Mouse (Mus musculus): Measurements from ENCODE around the gene Racgap1. TPM values are rescaled to one million over a fixed set of nuclear protein-coding genes. Genes with fewer than 3 reads are reported as not detected.

Gene Racgap1
- polyA plus RNA-seq, 1 experiment from 2014 or later: 35.9 TPM

DNA sequence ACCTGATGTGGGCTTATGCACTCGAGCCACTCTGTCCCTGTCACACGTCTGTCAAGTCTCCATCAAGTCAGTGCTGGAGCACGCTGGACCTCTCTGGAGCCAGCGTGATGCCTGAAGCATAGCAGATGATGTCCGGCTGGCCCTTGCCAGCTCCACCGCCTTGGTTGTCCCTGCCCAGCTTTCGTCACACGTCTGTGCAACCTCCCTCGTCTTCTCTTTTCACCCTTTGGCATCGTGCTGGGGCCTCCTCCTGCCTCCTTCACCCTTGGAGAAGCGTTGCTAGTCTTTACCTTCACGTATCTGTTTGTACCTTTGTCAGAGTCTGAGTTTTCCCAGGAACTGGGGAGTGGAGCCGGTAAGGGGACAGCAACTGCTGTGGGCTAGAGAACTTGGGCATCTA lies 37.2 kb downstream of the Racgap1 start:
- ATAC-seq (ENCODE audit: low FRiP score, low TSS enrichment) (no peak), DNase-seq (ENCODE audit: low spot score) (no peak)
- no peak overlapping the region for H3K27ac ChIP-seq (replicated peaks)
- 0 out of 2 replicates have a peak, but pooled peaks cover 2% of the 10 kb centered on the region for H3K4me1 ChIP-seq (replicated peaks; ENCODE audit: control insufficient read depth, insufficient read depth)
- H3K9ac ChIP-seq (ENCODE audit: low read length): no peak overlapping the region
- WGBS: 63% methylated on average over 13 of the region's 13 CpGs
- TF ChIP-seq EP300 (optimal IDR thresholded peaks at IDR 0.05) (no peak), CTCF (IDR thresholded peaks at IDR 0.05; ENCODE audit: low read depth) (no peak)
- H3K4me2 ChIP-seq (replicated peaks; ENCODE audit: low read depth): no peak overlapping the region
- H3K36me3 ChIP-seq (ENCODE audit: control insufficient read depth, insufficient read depth, low read length): no peaks in the 10 kb centered on the region
- H3K9me3 ChIP-seq (ENCODE audit: control insufficient read depth, low read length): no peaks in the 10 kb centered on the region
- H3K27me3 ChIP-seq (ENCODE audit: control insufficient read depth, insufficient read depth, low read length): no peaks in the 10 kb centered on the region
- no peak overlapping the region for H3K4me3 ChIP-seq (ENCODE audit: low read depth, low read length)

DNA sequence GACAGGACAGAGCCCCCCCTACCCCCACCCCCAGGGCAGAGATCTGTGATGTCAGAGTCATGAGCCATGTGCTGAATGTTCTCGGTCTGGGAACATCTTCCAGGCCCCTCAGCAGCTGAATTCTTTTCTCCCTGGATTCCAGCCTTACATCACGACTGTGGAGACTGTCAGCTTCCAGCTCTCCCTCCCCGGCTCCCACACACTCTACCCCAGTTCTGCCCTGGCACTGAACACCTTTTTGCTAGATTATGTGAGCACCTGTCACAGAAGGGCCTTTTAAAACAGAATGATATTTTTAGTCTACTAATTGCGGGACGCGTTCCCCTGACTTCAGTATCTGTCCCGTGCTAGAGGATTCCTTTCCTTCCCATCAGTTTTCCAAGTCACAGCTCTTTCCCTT lies 39.9 kb downstream of the Racgap1 start:
- Histone ChIP-seq H3K27me3 (ENCODE audit: control insufficient read depth, insufficient read depth, low read length) (no peaks in the 10 kb centered on the region), H3K36me3 (ENCODE audit: control insufficient read depth, insufficient read depth, low read length) (no peaks in the 10 kb centered on the region), H3K4me2 (replicated peaks; ENCODE audit: low read depth) (no peak overlapping the region), H3K4me3 (ENCODE audit: low read depth, low read length) (no peak overlapping the region), H3K9ac (ENCODE audit: low read length) (no peak overlapping the region), H3K27ac (replicated peaks) (no peak overlapping the region), H3K4me1 (replicated peaks; ENCODE audit: control insufficient read depth, insufficient read depth) (0 out of 2 replicates have a peak, but pooled peaks cover 2% of the 10 kb centered on the region), H3K9me3 (ENCODE audit: control insufficient read depth, low read length) (no peaks in the 10 kb centered on the region)
- peak; percentile 13 for DNase-seq (ENCODE audit: low spot score)
- WGBS: 52% methylated on average over 6 of the region's 7 CpGs
- ATAC-seq (ENCODE audit: low FRiP score, low TSS enrichment): no peak
- TF ChIP-seq CTCF (IDR thresholded peaks at IDR 0.05; ENCODE audit: low read depth) (no peak), EP300 (optimal IDR thresholded peaks at IDR 0.05) (no peak)

DNA sequence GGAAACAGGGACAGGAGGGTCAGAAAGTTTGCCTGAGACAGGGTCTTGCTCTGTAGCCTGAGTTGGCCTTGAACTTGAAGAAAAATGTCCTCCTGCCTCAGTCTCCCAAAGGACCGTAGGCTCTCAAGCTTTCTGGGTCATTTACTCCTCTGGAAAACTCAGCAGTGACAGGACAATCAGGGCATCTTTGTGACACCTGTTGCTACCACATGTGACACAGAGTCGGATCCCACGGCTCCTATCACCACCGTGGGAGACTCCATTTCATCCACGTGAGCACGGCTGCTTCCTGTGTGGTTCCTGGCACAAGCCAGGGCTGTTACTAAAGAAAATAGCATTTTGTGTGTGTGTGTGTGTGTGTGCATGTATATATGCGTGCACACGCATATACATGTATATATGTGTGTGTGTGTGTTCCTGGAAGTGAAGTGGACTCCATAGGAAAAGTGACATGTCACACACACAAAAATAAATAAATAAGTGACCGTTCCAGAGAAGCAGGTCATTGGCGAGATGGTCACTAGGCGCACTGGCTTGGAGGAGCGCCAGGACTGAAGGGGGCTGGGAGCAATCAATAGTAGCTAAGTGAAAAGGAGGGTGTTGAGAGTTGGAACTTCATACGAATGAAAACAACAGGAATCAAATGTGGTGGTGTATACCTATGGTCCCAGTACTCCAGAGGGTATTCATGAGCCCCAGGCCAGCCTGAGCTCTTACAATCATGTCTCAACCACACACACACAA lies 42.9 kb downstream of the Racgap1 start:
- no peak for DNase-seq (ENCODE audit: low spot score)
- Histone ChIP-seq H3K4me2 (replicated peaks; ENCODE audit: low read depth) (no peak overlapping the region), H3K9ac (ENCODE audit: low read length) (no peak overlapping the region), H3K4me3 (ENCODE audit: low read depth, low read length) (no peak overlapping the region), H3K9me3 (ENCODE audit: control insufficient read depth, low read length) (no peaks in the 10 kb centered on the region), H3K4me1 (replicated peaks; ENCODE audit: control insufficient read depth, insufficient read depth) (no peaks in the 10 kb centered on the region), H3K27me3 (ENCODE audit: control insufficient read depth, insufficient read depth, low read length) (no peaks in the 10 kb centered on the region), H3K27ac (replicated peaks) (no peak overlapping the region), H3K36me3 (ENCODE audit: control insufficient read depth, insufficient read depth, low read length) (no peaks in the 10 kb centered on the region)
- TF ChIP-seq EP300 (optimal IDR thresholded peaks at IDR 0.05) (no peak), CTCF (IDR thresholded peaks at IDR 0.05; ENCODE audit: low read depth) (no peak)
- no peak for ATAC-seq (ENCODE audit: low FRiP score, low TSS enrichment)
- 81% methylated on average over 13 of the region's 13 CpGs for WGBS

DNA sequence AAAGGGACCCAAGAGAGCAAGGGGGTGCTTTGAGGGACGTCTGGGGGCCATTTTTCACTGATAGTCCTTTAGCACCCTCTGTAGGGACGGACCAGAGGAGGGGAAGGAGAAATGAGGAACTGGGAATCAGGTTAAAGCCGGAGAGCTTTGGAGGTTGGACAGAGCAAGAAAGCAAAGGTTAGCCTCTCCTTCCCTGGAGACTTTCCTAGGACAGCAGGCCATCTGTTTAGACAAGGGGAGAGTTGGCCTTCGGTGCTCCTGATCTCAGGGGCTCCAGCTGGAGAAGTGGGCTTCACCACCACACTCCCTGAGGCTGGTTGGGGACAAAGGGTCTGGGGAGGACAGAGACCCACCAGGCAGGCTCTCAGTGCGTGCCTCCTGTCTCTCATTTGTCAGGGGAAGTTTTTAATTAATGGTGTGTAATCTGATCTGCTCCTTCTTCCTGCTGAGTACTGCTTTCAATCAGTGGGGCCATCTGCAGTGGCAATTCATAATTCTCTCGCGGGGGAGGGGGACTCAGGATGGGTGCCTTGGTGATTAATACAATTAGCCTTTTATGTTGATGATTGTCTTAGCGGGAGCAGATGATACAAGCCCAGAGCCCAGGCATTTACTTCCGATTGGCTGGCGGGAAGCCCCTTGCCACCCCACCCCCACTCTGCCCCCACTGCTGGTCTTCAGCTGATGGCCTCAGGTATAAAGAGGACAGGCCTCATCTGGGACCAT lies 43.9 kb downstream of the Racgap1 start:
- Histone ChIP-seq H3K27ac (replicated peaks) (no peak overlapping the region), H3K9ac (ENCODE audit: low read length) (no peak overlapping the region), H3K36me3 (ENCODE audit: control insufficient read depth, insufficient read depth, low read length) (no peaks in the 10 kb centered on the region), H3K4me1 (replicated peaks; ENCODE audit: control insufficient read depth, insufficient read depth) (no peaks in the 10 kb centered on the region), H3K27me3 (ENCODE audit: control insufficient read depth, insufficient read depth, low read length) (no peaks in the 10 kb centered on the region), H3K4me3 (ENCODE audit: low read depth, low read length) (no peak overlapping the region), H3K9me3 (ENCODE audit: control insufficient read depth, low read length) (no peaks in the 10 kb centered on the region), H3K4me2 (replicated peaks; ENCODE audit: low read depth) (no peak overlapping the region)
- DNase-seq (ENCODE audit: low spot score): no peak
- 28% methylated on average over 10 of the region's 10 CpGs for WGBS
- ATAC-seq (ENCODE audit: low FRiP score, low TSS enrichment): no peak
- no peak for TF ChIP-seq CTCF (IDR thresholded peaks at IDR 0.05; ENCODE audit: low read depth)
- TF ChIP-seq EP300 (optimal IDR thresholded peaks at IDR 0.05): no peak

DNA sequence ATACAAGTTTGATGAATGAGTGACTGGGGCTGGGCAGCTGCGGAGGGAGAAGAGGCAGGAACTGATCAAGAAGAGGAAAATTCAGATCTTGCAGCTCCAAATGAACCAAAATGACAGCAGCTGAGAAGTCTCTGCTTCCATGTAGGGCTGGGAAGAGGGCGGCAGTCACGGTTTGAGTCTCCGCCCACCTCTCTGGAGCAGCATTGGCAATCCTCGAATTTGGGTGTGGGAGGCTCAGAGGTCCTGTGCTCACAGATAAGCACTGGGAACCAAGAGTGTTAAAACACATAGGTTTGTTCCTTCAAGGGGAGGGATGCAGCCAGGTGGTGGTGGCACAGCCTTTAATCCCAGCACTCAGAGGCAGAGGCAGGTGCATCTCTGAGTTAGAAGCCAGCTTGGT lies 44.9 kb downstream of the Racgap1 start:
- H3K27me3 ChIP-seq (ENCODE audit: control insufficient read depth, insufficient read depth, low read length): no peaks in the 10 kb centered on the region
- no peaks in the 10 kb centered on the region for H3K4me1 ChIP-seq (replicated peaks; ENCODE audit: control insufficient read depth, insufficient read depth)
- DNase-seq (ENCODE audit: low spot score) (no peak), ATAC-seq (ENCODE audit: low FRiP score, low TSS enrichment) (no peak)
- no peaks in the 10 kb centered on the region for H3K9me3 ChIP-seq (ENCODE audit: control insufficient read depth, low read length)
- H3K4me3 ChIP-seq (ENCODE audit: low read depth, low read length): no peak overlapping the region
- H3K4me2 ChIP-seq (replicated peaks; ENCODE audit: low read depth): no peak overlapping the region
- 17% methylated on average over 5 of the region's 5 CpGs for WGBS
- TF ChIP-seq EP300 (optimal IDR thresholded peaks at IDR 0.05): no peak
- no peak for TF ChIP-seq CTCF (IDR thresholded peaks at IDR 0.05; ENCODE audit: low read depth)
- no peak overlapping the region for H3K9ac ChIP-seq (ENCODE audit: low read length)
- no peak overlapping the region for H3K27ac ChIP-seq (replicated peaks)
- no peaks in the 10 kb centered on the region for H3K36me3 ChIP-seq (ENCODE audit: control insufficient read depth, insufficient read depth, low read length)

DNA sequence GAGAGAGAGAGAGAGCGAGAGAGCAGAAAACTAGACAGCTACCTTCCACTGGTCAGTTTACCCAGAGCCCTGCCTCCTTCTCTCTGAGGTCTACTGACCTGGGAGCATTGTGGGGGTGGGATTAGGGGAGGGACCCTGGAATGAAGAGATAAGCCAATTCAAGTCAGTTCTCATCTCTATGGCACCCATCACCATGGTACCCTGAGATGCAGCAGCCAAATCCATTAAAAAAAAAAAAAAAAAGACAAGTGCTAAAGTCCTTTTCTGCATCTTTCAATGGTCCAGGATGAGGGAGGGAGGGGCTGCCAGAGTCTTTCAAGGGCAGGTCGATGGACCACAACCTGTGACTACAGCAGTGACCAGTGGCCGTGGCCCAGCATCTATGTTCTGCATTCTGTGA lies 45.9 kb downstream of the Racgap1 start:
- no peak overlapping the region for H3K9ac ChIP-seq (ENCODE audit: low read length)
- H3K4me1 ChIP-seq (replicated peaks; ENCODE audit: control insufficient read depth, insufficient read depth): no peaks in the 10 kb centered on the region
- 74% methylated on average over 3 of the region's 3 CpGs for WGBS
- no peaks in the 10 kb centered on the region for H3K36me3 ChIP-seq (ENCODE audit: control insufficient read depth, insufficient read depth, low read length)
- H3K9me3 ChIP-seq (ENCODE audit: control insufficient read depth, low read length): no peaks in the 10 kb centered on the region
- H3K4me3 ChIP-seq (ENCODE audit: low read depth, low read length): no peak overlapping the region
- no peak for TF ChIP-seq EP300 (optimal IDR thresholded peaks at IDR 0.05)
- H3K27ac ChIP-seq (replicated peaks): no peak overlapping the region
- no peak overlapping the region for H3K4me2 ChIP-seq (replicated peaks; ENCODE audit: low read depth)
- ATAC-seq (ENCODE audit: low FRiP score, low TSS enrichment) (no peak), DNase-seq (ENCODE audit: low spot score) (no peak)
- no peaks in the 10 kb centered on the region for H3K27me3 ChIP-seq (ENCODE audit: control insufficient read depth, insufficient read depth, low read length)
